Mouse (Mus musculus) spleen, postnatal 4 days (tissue): ENCODE data around the gene Fmc1.

ENCODE experiments used
- DNase-seq, 2 experiments: peaks; one replicate each; pipeline ENCODE4 v3.0.0; 2022; ENCODE audit warnings: low spot score in 2 of 2

Gene Fmc1

DNA sequence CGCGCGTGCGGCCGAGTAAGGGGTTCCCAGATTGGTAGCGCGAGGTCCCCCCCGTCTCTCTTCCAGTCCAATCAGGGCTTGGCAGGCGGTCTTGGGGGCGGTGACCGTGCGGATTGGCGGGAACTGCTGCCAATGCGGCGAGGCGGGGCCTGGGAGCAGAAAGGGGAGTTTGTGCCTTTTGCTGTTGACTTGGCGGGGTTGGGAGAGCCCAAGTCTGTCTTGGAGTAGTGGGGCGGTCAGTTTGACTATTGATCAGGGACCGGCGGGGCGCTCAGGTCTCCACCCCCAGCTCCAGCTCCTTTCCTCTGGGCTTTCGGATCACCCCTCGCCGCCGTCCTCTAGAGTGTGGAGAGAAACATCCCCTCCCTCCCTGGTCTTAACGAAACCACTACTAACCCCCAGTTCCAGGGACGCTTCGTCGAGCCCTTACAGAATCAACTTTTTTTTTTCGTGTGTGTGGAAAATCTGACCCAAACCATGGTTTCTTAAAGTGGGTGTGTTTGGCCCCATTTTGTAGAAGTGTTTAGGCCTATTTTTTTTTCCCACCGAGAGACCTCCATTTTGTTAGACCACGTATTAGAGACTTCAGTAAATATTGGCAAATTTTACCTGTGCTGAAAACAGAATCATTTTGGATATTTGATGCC is 18.8 kb downstream of the Fmc1 start:
- peak; percentile 98 for DNase-seq

DNA sequence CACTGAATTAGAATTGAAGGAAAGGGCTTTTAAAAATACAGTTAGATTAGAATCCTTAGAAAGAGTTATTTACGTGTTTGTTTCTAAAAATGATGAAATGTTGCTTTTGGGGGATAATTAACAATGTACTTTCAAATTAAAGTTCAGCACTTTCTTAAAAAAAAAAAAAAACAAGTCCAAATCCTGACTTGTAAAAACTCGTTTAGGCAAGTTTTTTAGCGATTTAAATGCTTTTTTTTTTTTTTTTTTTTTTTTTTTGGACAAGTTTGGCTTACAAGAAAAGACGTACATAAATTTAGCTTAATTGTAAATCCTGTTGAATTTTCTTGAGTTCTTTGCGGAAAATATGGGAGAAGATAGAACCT is 19.3 kb downstream of the Fmc1 start:
- no peak for DNase-seq

- no peak for DNase-seq
Measured at GRCm38 (mm10) chr6:38576096-38576495, 42.8 kb downstream of the Fmc1 start.

DNA sequence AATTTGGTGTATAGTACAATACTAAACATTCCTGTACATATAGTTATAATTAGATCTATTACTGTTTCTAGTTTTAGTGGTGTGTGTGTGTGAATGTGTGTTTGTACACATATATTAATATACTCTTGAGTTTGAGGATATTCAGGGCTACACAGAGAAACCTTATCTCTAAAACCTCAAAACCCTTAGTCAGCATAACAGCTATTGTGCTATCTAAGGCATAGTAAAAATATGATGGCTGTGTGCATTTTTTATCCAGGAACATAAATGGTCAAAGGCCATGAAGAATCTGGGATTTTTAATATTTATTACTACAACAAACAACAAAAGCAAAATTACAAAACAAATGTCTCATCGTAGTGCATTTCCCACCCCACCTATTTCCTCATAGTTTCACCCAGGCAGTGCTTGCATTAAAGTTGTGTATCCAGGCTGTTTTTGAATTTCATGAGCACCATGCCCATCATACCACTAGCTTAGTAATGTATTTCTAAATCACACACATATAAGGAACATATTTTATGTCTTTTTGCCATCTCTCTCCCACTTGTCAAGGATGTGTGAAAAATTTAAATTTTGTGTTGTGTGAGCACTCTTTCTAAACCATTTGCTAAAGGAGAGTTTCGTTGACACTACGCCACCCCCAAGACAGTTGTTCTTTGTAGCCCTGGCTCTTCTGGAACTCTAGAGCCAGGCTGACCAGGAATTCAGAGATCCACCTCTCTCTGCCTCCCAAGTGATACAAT is 47.0 kb downstream of the Fmc1 start:
- no peak for DNase-seq

DNA sequence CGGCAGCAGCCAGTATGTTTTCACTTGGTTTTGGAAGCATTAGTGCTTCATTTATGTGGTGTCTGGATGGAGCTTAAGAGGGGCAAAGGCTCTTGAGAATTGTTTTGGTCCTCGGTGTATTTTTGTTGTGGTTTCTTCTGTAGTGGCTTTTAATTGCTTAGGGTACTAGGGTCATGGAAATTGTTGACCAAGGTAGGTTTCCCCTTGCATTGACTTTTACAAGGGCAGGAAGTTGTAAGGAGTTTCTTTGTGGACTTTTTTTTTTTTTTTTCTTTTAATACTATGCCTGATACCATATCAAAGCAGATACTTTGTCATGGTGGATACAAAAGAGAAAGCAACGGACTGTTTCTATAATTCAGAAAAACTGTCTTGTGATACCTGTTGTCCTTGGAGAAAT is 48.4 kb downstream of the Fmc1 start:
- no peak for DNase-seq
